In the genomic region with DNA sequence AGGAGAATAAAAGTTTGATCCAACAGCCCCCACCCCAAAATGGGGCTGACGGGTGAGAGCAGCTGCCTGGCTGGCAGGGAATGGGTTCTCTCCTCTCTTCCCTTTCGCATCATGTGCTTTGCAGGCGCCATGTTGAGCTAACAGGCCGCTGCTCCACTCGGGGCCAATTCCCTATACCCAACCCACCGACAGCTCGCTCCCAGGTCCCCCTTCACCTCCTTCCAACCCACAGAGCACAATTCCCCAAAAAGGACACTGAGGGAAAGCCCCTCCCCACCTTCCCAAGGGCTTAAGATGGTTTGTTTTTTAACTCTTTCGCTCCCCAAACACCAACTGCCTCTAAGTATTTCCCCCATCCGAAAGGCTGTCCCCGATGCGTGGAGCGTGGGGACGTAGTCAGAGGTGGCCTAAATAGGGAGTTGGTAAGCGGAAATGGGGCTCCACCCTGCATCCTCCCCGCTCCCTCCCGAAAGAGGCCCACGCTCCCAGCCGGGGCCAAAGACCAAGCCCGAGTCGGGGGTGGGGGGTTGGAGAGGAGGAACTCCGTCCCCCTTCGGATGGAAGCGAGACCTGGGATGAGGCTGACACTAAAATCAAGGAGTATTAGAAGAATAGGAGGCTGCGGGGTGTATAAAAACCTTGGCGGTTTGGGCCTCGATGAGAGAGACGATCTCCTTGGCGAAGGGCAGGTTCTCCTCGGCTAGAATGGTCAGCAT, we compare ENCODE assay signal across 1 mouse cellular context.
A peak's percentile ranks its signal among the peaks of the same experiment; 100 is the strongest.
TF ChIP-seq lines count a peak whose summit lies in the region.

No protein-coding gene starts in this region.

TF ChIP-seq in MEL, 35 proteins besides CTCF, POLR2A, EP300 and RAD21 (continued from another document):
- TF ChIP-seq CHD1 (IDR thresholded peaks at IDR 0.05; ENCODE audit: low read depth, low read length) (peak; percentile 62; the same call in 1 of the 2 replicates), ZC3H11A (IDR thresholded peaks at IDR 0.05; ENCODE audit: low read depth, low read length) (no peak)
